Comparison of ENCODE assay signal across 9 mouse cellular contexts in genomic region chr19:24301768-24302148, GRCm38 (mm10). TPM values are rescaled to one million over a fixed set of nuclear protein-coding genes. Genes with fewer than 3 reads are reported as not detected.
DNase-seq lines count a peak whose midpoint lies in the region; ATAC-seq and TF ChIP-seq lines count a peak whose summit lies in the region.
"Had no signal": no experiment of that assay in that cellular context is flagged by ENCODE, and none has a peak within 500 bp of the region (broad histone marks: within the 10 kb centered on the region; RNA-seq: fewer than 3 reads in every experiment).

No protein-coding gene starts in this region.

- peak overlapping the region; percentile 52; the same call in 1 of the 2 replicates for H3K4me2 ChIP-seq in forebrain, embryonic 12.5 days
- H3K4me2 ChIP-seq in forebrain, embryonic 11.5 days (ENCODE audit: low read depth, low read length, severe bottlenecking): no peak overlapping the region
- peak overlapping the region; percentile 58; the same call in 1 of the 2 replicates for H3K4me2 ChIP-seq in hindbrain, postnatal 0 days (ENCODE audit: low read depth, low read length)
- no peak overlapping the region for H3K4me2 ChIP-seq in hindbrain, embryonic 11.5 days (replicated peaks; ENCODE audit: low read depth, low read length)
- no peak overlapping the region for H3K4me2 ChIP-seq in midbrain, postnatal 0 days (ENCODE audit: low read depth, low read length, poor library complexity, severe bottlenecking)
- peak overlapping the region; percentile 58 for H3K4me2 ChIP-seq in neural tube, embryonic 15.5 days

- no peak overlapping the region for H3K4me3 ChIP-seq in forebrain, embryonic 12.5 days (replicated peaks)
- H3K4me3 ChIP-seq in forebrain, embryonic 11.5 days (ENCODE audit: low read depth, low read length): no peak overlapping the region
- H3K4me3 ChIP-seq in hindbrain, postnatal 0 days (ENCODE audit: low read length): no peak overlapping the region
- H3K4me3 ChIP-seq in hindbrain, embryonic 11.5 days (ENCODE audit: low read depth, low read length): no peak overlapping the region
- H3K4me3 ChIP-seq in midbrain, embryonic 10.5 days: 0 out of 2 replicates have a peak overlapping the region, but pooled peaks have one; percentile 44
- no peak overlapping the region for H3K4me3 ChIP-seq in midbrain, postnatal 0 days (ENCODE audit: low read depth, low read length)
- no peak overlapping the region for H3K4me3 ChIP-seq in neural tube, embryonic 15.5 days (replicated peaks)

- no peaks in the 10 kb centered on the region for H3K9me3 ChIP-seq in forebrain, embryonic 12.5 days
- no peaks in the 10 kb centered on the region for H3K9me3 ChIP-seq in forebrain, embryonic 11.5 days (ENCODE audit: control insufficient read depth, low read length)
- no peaks in the 10 kb centered on the region for H3K9me3 ChIP-seq in hindbrain, postnatal 0 days (ENCODE audit: low read length)
- no peaks in the 10 kb centered on the region for H3K9me3 ChIP-seq in hindbrain, embryonic 11.5 days (ENCODE audit: control insufficient read depth, low read length)
- H3K9me3 ChIP-seq in midbrain, embryonic 10.5 days (replicated peaks): no peaks in the 10 kb centered on the region
- no peaks in the 10 kb centered on the region for H3K9me3 ChIP-seq in midbrain, postnatal 0 days (ENCODE audit: low read length)
- no peaks in the 10 kb centered on the region for H3K9me3 ChIP-seq in neural tube, embryonic 15.5 days (replicated peaks)
- H3K9me3 ChIP-seq: liver, embryonic 13.5 days had no signal

- H3K36me3 ChIP-seq in forebrain, embryonic 12.5 days (replicated peaks): no peaks in the 10 kb centered on the region
- no peaks in the 10 kb centered on the region for H3K36me3 ChIP-seq in forebrain, embryonic 11.5 days (ENCODE audit: control insufficient read depth, insufficient read depth, low read length)
- no peaks in the 10 kb centered on the region for H3K36me3 ChIP-seq in hindbrain, postnatal 0 days (ENCODE audit: insufficient read depth, low read length)
- H3K36me3 ChIP-seq in hindbrain, embryonic 11.5 days (ENCODE audit: control insufficient read depth, insufficient read depth, low read length): no peaks in the 10 kb centered on the region
- H3K36me3 ChIP-seq in midbrain, embryonic 10.5 days: no peaks in the 10 kb centered on the region
- no peaks in the 10 kb centered on the region for H3K36me3 ChIP-seq in midbrain, postnatal 0 days (ENCODE audit: insufficient read depth, low read length)
- no peaks in the 10 kb centered on the region for H3K36me3 ChIP-seq in neural tube, embryonic 15.5 days
- H3K36me3 ChIP-seq: liver, embryonic 13.5 days had no signal

- no peak for ATAC-seq in forebrain, embryonic 12.5 days (ENCODE audit: low FRiP score)
- ATAC-seq in forebrain, embryonic 11.5 days (replicated peaks; ENCODE audit: low FRiP score): no peak
- no peak for ATAC-seq in hindbrain, postnatal 0 days
- ATAC-seq in hindbrain, embryonic 11.5 days (ENCODE audit: low FRiP score): no peak
- no peak for ATAC-seq in midbrain, postnatal 0 days (ENCODE audit: low FRiP score)
- ATAC-seq in neural tube, embryonic 15.5 days (ENCODE audit: low FRiP score): no peak

- WGBS in forebrain, embryonic 12.5 days: 16% methylated on average over 5 of the region's 5 CpGs
- 15% methylated on average over 5 of the region's 5 CpGs for WGBS in forebrain, embryonic 11.5 days
- 23% methylated on average over 5 of the region's 5 CpGs for WGBS in hindbrain, postnatal 0 days
- WGBS in hindbrain, embryonic 11.5 days: 23% methylated on average over 5 of the region's 5 CpGs
- 17% methylated on average over 5 of the region's 5 CpGs for WGBS in midbrain, embryonic 10.5 days
- WGBS in midbrain, postnatal 0 days: 13% methylated on average over 5 of the region's 5 CpGs
- 20% methylated on average over 5 of the region's 5 CpGs for WGBS in neural tube, embryonic 15.5 days

- H3K27ac ChIP-seq in forebrain, embryonic 12.5 days: no peak overlapping the region
- no peak overlapping the region for H3K27ac ChIP-seq in forebrain, embryonic 11.5 days (ENCODE audit: low read depth, low read length)
- H3K27ac ChIP-seq in hindbrain, postnatal 0 days: no peak overlapping the region
- H3K27ac ChIP-seq in hindbrain, embryonic 11.5 days (ENCODE audit: low read depth, low read length): no peak overlapping the region
- H3K27ac ChIP-seq in midbrain, embryonic 10.5 days (replicated peaks): peak overlapping the region; percentile 38; the same call in 1 of the 2 replicates
- H3K27ac ChIP-seq in midbrain, postnatal 0 days (ENCODE audit: low read depth, low read length): no peak overlapping the region
- no peak overlapping the region for H3K27ac ChIP-seq in neural tube, embryonic 15.5 days (replicated peaks)
- H3K27ac ChIP-seq: liver, embryonic 13.5 days had no signal

- peaks cover 14% of the 10 kb centered on the region for H3K4me1 ChIP-seq in forebrain, embryonic 12.5 days
- H3K4me1 ChIP-seq in forebrain, embryonic 11.5 days (replicated peaks; ENCODE audit: control insufficient read depth, insufficient read depth, low read length): peaks cover 5% of the 10 kb centered on the region; the same call in 1 of the 2 replicates
- no peaks in the 10 kb centered on the region for H3K4me1 ChIP-seq in hindbrain, postnatal 0 days (ENCODE audit: insufficient read depth, low read length)
- H3K4me1 ChIP-seq in hindbrain, embryonic 11.5 days (replicated peaks; ENCODE audit: control insufficient read depth, insufficient read depth, low read length): no peaks in the 10 kb centered on the region
- peaks cover 31% of the 10 kb centered on the region for H3K4me1 ChIP-seq in midbrain, embryonic 10.5 days
- H3K4me1 ChIP-seq in midbrain, postnatal 0 days (ENCODE audit: insufficient read depth, low read length): no peaks in the 10 kb centered on the region
- peaks cover 6% of the 10 kb centered on the region; the same call in 1 of the 2 replicates for H3K4me1 ChIP-seq in neural tube, embryonic 15.5 days

- DNase-seq in forebrain, embryonic 11.5 days (ENCODE audit: low spot score): no peak
- no peak for DNase-seq in hindbrain, postnatal 0 days (ENCODE audit: low spot score)
- DNase-seq in hindbrain, embryonic 11.5 days (ENCODE audit: low spot score): no peak
- DNase-seq in midbrain, embryonic 10.5 days (ENCODE audit: low spot score): no peak
- DNase-seq in midbrain, postnatal 0 days (ENCODE audit: low spot score): no peak
- DNase-seq in gastrocnemius, postnatal 25 days: no peak

- H3K27me3 ChIP-seq in forebrain, embryonic 12.5 days: peaks cover 8% of the 10 kb centered on the region
- H3K27me3 ChIP-seq in forebrain, embryonic 11.5 days (ENCODE audit: control insufficient read depth, insufficient read depth, low read length): no peaks in the 10 kb centered on the region
- H3K27me3 ChIP-seq in hindbrain, postnatal 0 days (ENCODE audit: insufficient read depth, low read length): no peaks in the 10 kb centered on the region
- H3K27me3 ChIP-seq in hindbrain, embryonic 11.5 days (ENCODE audit: control insufficient read depth, insufficient read depth, low read length): no peaks in the 10 kb centered on the region
- H3K27me3 ChIP-seq in midbrain, embryonic 10.5 days (ENCODE audit: low read depth, poor library complexity, severe bottlenecking): peaks cover 10% of the 10 kb centered on the region; the same call in 1 of the 2 replicates
- H3K27me3 ChIP-seq in midbrain, postnatal 0 days (ENCODE audit: insufficient read depth, low read length): no peaks in the 10 kb centered on the region
- no peaks in the 10 kb centered on the region for H3K27me3 ChIP-seq in neural tube, embryonic 15.5 days (replicated peaks)
- H3K27me3 ChIP-seq: liver, embryonic 13.5 days had no signal

- TF ChIP-seq CTCF in hindbrain, postnatal 0 days (IDR thresholded peaks at IDR 0.05; ENCODE audit: low read depth): no peak
- TF ChIP-seq CTCF in midbrain, postnatal 0 days (IDR thresholded peaks at IDR 0.05): no peak

- no peak overlapping the region for H3K9ac ChIP-seq in forebrain, embryonic 12.5 days
- H3K9ac ChIP-seq in forebrain, embryonic 11.5 days (ENCODE audit: low read length): no peak overlapping the region; the same call in 1 of the 2 replicates
- H3K9ac ChIP-seq in hindbrain, postnatal 0 days (replicated peaks; ENCODE audit: low read length): no peak overlapping the region
- H3K9ac ChIP-seq in hindbrain, embryonic 11.5 days (ENCODE audit: low read depth, low read length): no peak overlapping the region
- H3K9ac ChIP-seq in midbrain, postnatal 0 days (replicated peaks; ENCODE audit: low read length, poor library complexity, severe bottlenecking): no peak overlapping the region
- H3K9ac ChIP-seq in neural tube, embryonic 15.5 days (replicated peaks): no peak overlapping the region

RNA-seq across cellular contexts. Expression of gene Fxn, which starts 21.4 kb away (rescaled TPM):
- 52.2 and 57.2 TPM in 2 replicates for polyA plus RNA-seq in forebrain, embryonic 12.5 days (2016; fragmentation: Nextera tagmentation; extraction: Ambion mirVana)
- 53.3 and 56.8 TPM in 2 replicates for polyA plus RNA-seq in forebrain, embryonic 11.5 days (2014; fragmentation: Nextera tagmentation; extraction: Ambion mirVana)
- 28.5 and 30.4 TPM in 2 replicates for total RNA-seq in hindbrain, postnatal 0 days (2014; rRNA removed)
- polyA plus RNA-seq in hindbrain, postnatal 0 days (2015; fragmentation: Nextera tagmentation; extraction: Ambion mirVana): 43.8 and 47.7 TPM in 2 replicates
- polyA plus RNA-seq in hindbrain, embryonic 11.5 days (2014; fragmentation: Nextera tagmentation; extraction: Ambion mirVana): 49.0 and 49.3 TPM in 2 replicates
- polyA plus RNA-seq in midbrain, embryonic 10.5 days (2016; fragmentation: Nextera tagmentation; extraction: Ambion mirVana): 54.3 and 55.9 TPM in 2 replicates
- 24.6 and 25.4 TPM in 2 replicates for total RNA-seq in midbrain, postnatal 0 days (2014; rRNA removed)
- polyA plus RNA-seq in midbrain, postnatal 0 days (2015; fragmentation: Nextera tagmentation; extraction: Ambion mirVana): 42.5 and 43.7 TPM in 2 replicates
- 42.4 and 45.2 TPM in 2 replicates for polyA plus RNA-seq in neural tube, embryonic 15.5 days (2015; fragmentation: Nextera tagmentation; extraction: Ambion mirVana)
- total RNA-seq in gastrocnemius, postnatal 25 days (2021): 10 to 100 TPM; 19.6 to 20.2 TPM

Comparison
In these comparisons a context has a peak if more than half of its experiments do, and no peak if none do; other contexts are left out.
1. H3K4me2 ChIP-seq: peak in forebrain, embryonic 12.5 days (single experiment), hindbrain, postnatal 0 days (single experiment) and neural tube, embryonic 15.5 days (single experiment); none in forebrain, embryonic 11.5 days (single experiment), hindbrain, embryonic 11.5 days (single experiment) and midbrain, postnatal 0 days (single experiment).